Mouse (Mus musculus): Measurements from ENCODE around the gene Rps6kc1.

Rps6kc1 gene

GRCm38 (mm10) chr1:190772088-190772885 is 139.3 kb downstream of the Rps6kc1 start:
- ATAC-seq (ENCODE audit: insufficient number of reproducible peaks, low FRiP score, low TSS enrichment): no peak

- ATAC-seq (ENCODE audit: insufficient number of reproducible peaks, low FRiP score, low TSS enrichment): no peak
Measured at GRCm38 (mm10) chr1:190769748-190770147, 141.8 kb downstream of the Rps6kc1 start.

GRCm38 (mm10) chr1:190768307-190768706 is 143.3 kb downstream of the Rps6kc1 start:
- no peak for ATAC-seq (ENCODE audit: insufficient number of reproducible peaks, low FRiP score, low TSS enrichment)

GRCm38 (mm10) chr1:190767621-190768020 is 143.9 kb downstream of the Rps6kc1 start:
- no peak for ATAC-seq (ENCODE audit: insufficient number of reproducible peaks, low FRiP score, low TSS enrichment)

GRCm38 (mm10) chr1:190766800-190767199 is 144.8 kb downstream of the Rps6kc1 start:
- no peak for ATAC-seq (ENCODE audit: insufficient number of reproducible peaks, low FRiP score, low TSS enrichment)

GRCm38 (mm10) chr1:190763756-190764155 is 147.8 kb downstream of the Rps6kc1 start:
- ATAC-seq (ENCODE audit: insufficient number of reproducible peaks, low FRiP score, low TSS enrichment): no peak

- no peak for ATAC-seq (ENCODE audit: insufficient number of reproducible peaks, low FRiP score, low TSS enrichment)
Measured at GRCm38 (mm10) chr1:190761786-190762185, 149.8 kb downstream of the Rps6kc1 start.

- ATAC-seq (ENCODE audit: insufficient number of reproducible peaks, low FRiP score, low TSS enrichment): no peak
Measured at GRCm38 (mm10) chr1:190757899-190758298, 153.7 kb downstream of the Rps6kc1 start.

- no peak for ATAC-seq (ENCODE audit: insufficient number of reproducible peaks, low FRiP score, low TSS enrichment)
Measured at GRCm38 (mm10) chr1:190751794-190752570, 159.6 kb downstream of the Rps6kc1 start.

GRCm38 (mm10) chr1:190748937-190749336 is 162.6 kb downstream of the Rps6kc1 start:
- no peak for ATAC-seq (ENCODE audit: insufficient number of reproducible peaks, low FRiP score, low TSS enrichment)

GRCm38 (mm10) chr1:190741421-190741820 is 170.1 kb downstream of the Rps6kc1 start:
- ATAC-seq (ENCODE audit: insufficient number of reproducible peaks, low FRiP score, low TSS enrichment): no peak

GRCm38 (mm10) chr1:190732803-190733202 is 178.8 kb downstream of the Rps6kc1 start:
- ATAC-seq (ENCODE audit: insufficient number of reproducible peaks, low FRiP score, low TSS enrichment): no peak

- no peak for ATAC-seq (ENCODE audit: insufficient number of reproducible peaks, low FRiP score, low TSS enrichment)
Measured at GRCm38 (mm10) chr1:190729516-190730088, 182.0 kb downstream of the Rps6kc1 start.

- ATAC-seq (ENCODE audit: insufficient number of reproducible peaks, low FRiP score, low TSS enrichment): no peak
Measured at GRCm38 (mm10) chr1:190728111-190728651, 183.4 kb downstream of the Rps6kc1 start.

- ATAC-seq (ENCODE audit: insufficient number of reproducible peaks, low FRiP score, low TSS enrichment): no peak
Measured at GRCm38 (mm10) chr1:190727385-190727784, 184.2 kb downstream of the Rps6kc1 start.

GRCm38 (mm10) chr1:190724591-190725380 is 186.8 kb downstream of the Rps6kc1 start:
- ATAC-seq (ENCODE audit: insufficient number of reproducible peaks, low FRiP score, low TSS enrichment): no peak

GRCm38 (mm10) chr1:190723926-190724430 is 187.6 kb downstream of the Rps6kc1 start:
- no peak for ATAC-seq (ENCODE audit: insufficient number of reproducible peaks, low FRiP score, low TSS enrichment)

- no peak for ATAC-seq (ENCODE audit: insufficient number of reproducible peaks, low FRiP score, low TSS enrichment)
Measured at GRCm38 (mm10) chr1:190713848-190714247, 197.7 kb downstream of the Rps6kc1 start.

- ATAC-seq (ENCODE audit: insufficient number of reproducible peaks, low FRiP score, low TSS enrichment): no peak
Measured at GRCm38 (mm10) chr1:190697576-190697975, 214.0 kb downstream of the Rps6kc1 start.

- ATAC-seq (ENCODE audit: insufficient number of reproducible peaks, low FRiP score, low TSS enrichment): no peak
Measured at GRCm38 (mm10) chr1:190695589-190695988, 216.0 kb downstream of the Rps6kc1 start.

All from cerebellum, adult (tissue).